Mouse (Mus musculus) myocyte (in vitro differentiated cells): ENCODE measurements around the gene Hhex. TPM values are rescaled to one million over a fixed set of nuclear protein-coding genes. Genes with fewer than 3 reads are reported as not detected.
A peak's percentile ranks its signal among the peaks of the same experiment; 100 is the strongest.

ENCODE experiments used
- H3K27me3 ChIP-seq: one replicate; pipeline ENCODE4 v1.6.1; 2011; ENCODE audit not compliant: control insufficient read depth, insufficient read depth, insufficient read length
- H3K36me3 ChIP-seq: one replicate; pipeline ENCODE4 v1.6.1; 2011; ENCODE audit not compliant: control insufficient read depth, insufficient read depth
- H3K4me2 ChIP-seq: one replicate; pipeline ENCODE4 v1.6.1; 2011; ENCODE audit warnings: low read depth, control low read depth
- H3K4me3 ChIP-seq: one replicate; pipeline ENCODE4 v1.5.1; 2011; ENCODE audit warnings: mild to moderate bottlenecking, control low read depth, moderate library complexity
- H3K79me2 ChIP-seq: one replicate; pipeline ENCODE4 v1.6.1; 2011; ENCODE audit not compliant: control insufficient read depth, insufficient read depth
- H3ac ChIP-seq: one replicate; pipeline ENCODE4 v1.6.1; 2011; ENCODE audit not compliant: control insufficient read depth, insufficient read length
- CEBPB ChIP-seq: IDR thresholded peaks from 2 replicates; pipeline ENCODE4 v1.6.1; 2011; ENCODE audit warnings: mild to moderate bottlenecking, moderate library complexity; ENCODE audit not compliant: poor library complexity, insufficient read depth, severe bottlenecking
- E2F4 ChIP-seq: IDR thresholded peaks from one replicate; pipeline ENCODE4 v1.6.1; 2011; ENCODE audit warnings: mild to moderate bottlenecking, control low read depth, moderate library complexity; ENCODE audit not compliant: insufficient read depth
- MAX ChIP-seq: IDR thresholded peaks from one replicate; pipeline ENCODE4 v1.6.1; 2011; ENCODE audit warnings: low read depth, mild to moderate bottlenecking, control low read depth
- MYOD1 ChIP-seq, 3 experiments: IDR thresholded peaks; one replicate each; pipeline ENCODE4 v1.6.1; 2011; ENCODE audit warnings: control low read depth in 2 of 3, low read depth in 2 of 3, mild to moderate bottlenecking in 2 of 3, moderate library complexity in 1 of 3; ENCODE audit not compliant: insufficient read length in 2 of 3, control insufficient read depth in 1 of 3
- MYOG ChIP-seq, 3 experiments: IDR thresholded peaks; one replicate each; pipeline ENCODE4 v1.6.1; 2011; ENCODE audit warnings: control low read depth in 2 of 3, low read depth in 2 of 3, mild to moderate bottlenecking in 2 of 3; ENCODE audit not compliant: insufficient read length in 2 of 3, control insufficient read depth in 1 of 3, insufficient read depth in 1 of 3
- POLR2A ChIP-seq: IDR thresholded peaks from one replicate; pipeline ENCODE4 v1.6.1; 2011; ENCODE audit warnings: low read depth, mild to moderate bottlenecking, control low read depth, moderate library complexity; ENCODE audit not compliant: insufficient read length
- POLR2AphosphoS2 ChIP-seq: IDR thresholded peaks from one replicate; pipeline ENCODE4 v1.6.1; 2011; ENCODE audit warnings: low read depth, control low read depth; ENCODE audit not compliant: insufficient read length
- REST ChIP-seq: IDR thresholded peaks from one replicate; pipeline ENCODE4 v1.6.1; 2011; ENCODE audit warnings: mild to moderate bottlenecking, control low read depth, moderate library complexity; ENCODE audit not compliant: insufficient read depth, insufficient read length
- SRF ChIP-seq: IDR thresholded peaks from one replicate; pipeline ENCODE4 v1.6.1; 2011; ENCODE audit warnings: low read depth; ENCODE audit not compliant: control insufficient read depth, insufficient read length
- TCF12 ChIP-seq: IDR thresholded peaks from one replicate; pipeline ENCODE4 v1.6.1; 2011; ENCODE audit warnings: mild to moderate bottlenecking, control low read depth; ENCODE audit not compliant: poor library complexity, insufficient read depth, severe bottlenecking
- TCF3 ChIP-seq: IDR thresholded peaks from one replicate; pipeline ENCODE4 v1.6.1; 2011; ENCODE audit warnings: low read depth, control low read depth; ENCODE audit not compliant: insufficient read length
- USF1 ChIP-seq: IDR thresholded peaks from one replicate; pipeline ENCODE4 v1.6.1; 2011; ENCODE audit warnings: low read depth, mild to moderate bottlenecking, control low read depth, moderate library complexity
- polyA plus RNA-seq: library from polyadenylated mRNA; unstranded; fragments of >200 nt; fragmentation: generic; extraction: Trizol; gene quantifications from one replicate; pipeline ENCODE4 v1.2.1, GENCODE M21; 2012; ENCODE audit warnings: missing spikeins

Gene Hhex
- polyA plus RNA-seq, 1 experiment: 0.44 TPM

- Histone ChIP-seq H3K4me2 (no peak overlapping the region), H3K79me2 (no peaks in the 10 kb centered on the region), H3K36me3 (no peaks in the 10 kb centered on the region), H3K4me3 (no peak overlapping the region), H3K27me3 (no peaks in the 10 kb centered on the region), H3ac (no peak overlapping the region)
- TF ChIP-seq TCF3 (no peak), POLR2A (no peak), MYOD1 (IDR thresholded peaks at IDR 0.05; ENCODE audit: control insufficient read depth in 1 of 3, insufficient read length in 2 of 3, low read depth in 2 of 3) (no peak), POLR2AphosphoS2 (no peak), USF1 (no peak), CEBPB (no peak), REST (no peak), E2F4 (no peak), MYOG (IDR thresholded peaks at IDR 0.05; ENCODE audit: control insufficient read depth in 1 of 3, insufficient read depth in 1 of 3, insufficient read length in 2 of 3, low read depth in 2 of 3) (no peak), SRF (no peak), TCF12 (no peak), MAX (no peak)
Observed at GRCm38 (mm10) chr19:37484787-37485186, 50.2 kb downstream of the Hhex start.

DNA sequence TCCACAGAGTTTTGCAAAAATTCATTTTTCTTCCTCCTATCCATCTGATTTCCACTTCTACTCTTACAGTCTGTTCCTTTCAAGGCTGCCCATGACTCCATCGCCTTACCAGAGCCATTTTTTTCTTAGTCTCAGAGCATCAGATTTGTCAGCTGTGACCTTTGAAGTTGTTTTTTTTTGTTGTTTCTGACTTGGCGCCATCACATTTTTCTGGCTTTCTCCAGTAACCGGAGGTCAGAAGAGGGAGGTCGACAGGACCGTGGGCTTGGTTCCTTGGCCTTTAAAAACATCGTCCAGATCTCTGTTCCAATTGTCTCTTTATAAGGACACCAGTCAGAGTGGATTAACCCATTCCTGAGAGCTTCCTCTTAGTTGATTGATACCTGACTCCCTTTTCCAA, 52.2 kb downstream of the Hhex start:
- H3K4me2 ChIP-seq: no peak overlapping the region
- TF ChIP-seq SRF (no peak), CEBPB (no peak), REST (no peak), TCF3 (no peak), MAX (no peak), MYOD1 (IDR thresholded peaks at IDR 0.05; ENCODE audit: control insufficient read depth in 1 of 3, insufficient read length in 2 of 3, low read depth in 2 of 3) (no peak), MYOG (IDR thresholded peaks at IDR 0.05; ENCODE audit: control insufficient read depth in 1 of 3, insufficient read depth in 1 of 3, insufficient read length in 2 of 3, low read depth in 2 of 3) (no peak), POLR2A (no peak), USF1 (no peak), TCF12 (no peak), POLR2AphosphoS2 (no peak), E2F4 (no peak)

DNA sequence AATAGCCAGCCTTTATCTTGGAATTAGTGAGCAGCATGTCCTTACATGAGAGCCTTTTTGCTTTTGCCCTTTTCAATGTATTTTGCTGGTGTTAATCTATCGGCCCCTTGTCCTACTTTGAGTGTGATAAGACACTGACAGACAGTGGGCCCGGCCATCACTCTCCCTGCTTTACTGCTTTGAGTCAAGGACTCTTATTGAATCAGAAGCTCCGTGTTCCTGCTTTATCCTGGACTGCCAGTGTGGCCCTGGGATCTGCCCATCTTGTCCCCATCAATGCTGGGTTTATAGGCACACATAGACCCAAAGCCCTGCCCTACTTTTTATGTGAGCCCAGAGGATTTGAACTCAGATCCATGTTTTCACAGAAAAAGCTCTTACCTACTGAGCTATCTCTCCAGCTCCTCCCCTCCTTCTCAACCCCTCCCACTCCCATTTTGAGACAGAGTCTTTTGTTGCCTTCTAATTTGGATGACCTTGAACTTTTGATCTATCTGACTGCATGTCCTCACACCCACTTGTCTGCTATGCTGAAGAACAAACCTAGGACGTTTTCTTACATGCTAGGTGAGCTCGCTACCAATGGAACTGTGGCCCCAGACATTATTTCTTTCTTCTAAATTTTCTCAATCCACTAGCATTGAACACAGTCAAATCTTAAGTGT, 53.3 kb downstream of the Hhex start:
- Histone ChIP-seq H3K79me2 (no peaks in the 10 kb centered on the region), H3K4me2 (no peak overlapping the region), H3K4me3 (no peak overlapping the region), H3K27me3 (no peaks in the 10 kb centered on the region), H3K36me3 (no peaks in the 10 kb centered on the region), H3ac (no peak overlapping the region)
- TF ChIP-seq E2F4 (no peak), REST (no peak)

More for the DNA sequence above, 52.2 kb downstream of the Hhex start:
- Histone ChIP-seq H3K27me3 (no peaks in the 10 kb centered on the region), H3K36me3 (no peaks in the 10 kb centered on the region), H3K4me3 (no peak overlapping the region), H3K79me2 (no peaks in the 10 kb centered on the region), H3ac (no peak overlapping the region)

GRCm38 (mm10) chr19:37488608-37489262, 54.1 kb downstream of the Hhex start:
- no peak overlapping the region for H3ac ChIP-seq
- H3K27me3 ChIP-seq: no peaks in the 10 kb centered on the region
- H3K79me2 ChIP-seq: no peaks in the 10 kb centered on the region
- H3K4me3 ChIP-seq: no peak overlapping the region
- H3K4me2 ChIP-seq: peak overlapping the region; percentile 12
- no peaks in the 10 kb centered on the region for H3K36me3 ChIP-seq
- TF ChIP-seq REST (no peak), MAX (no peak), E2F4 (no peak), SRF (no peak), POLR2AphosphoS2 (no peak), MYOG (IDR thresholded peaks at IDR 0.05; ENCODE audit: control insufficient read depth in 1 of 3, insufficient read depth in 1 of 3, insufficient read length in 2 of 3, low read depth in 2 of 3) (no peak), MYOD1 (IDR thresholded peaks at IDR 0.05; ENCODE audit: control insufficient read depth in 1 of 3, insufficient read length in 2 of 3, low read depth in 2 of 3) (no peak), TCF3 (no peak), POLR2A (no peak), CEBPB (no peak), TCF12 (no peak), USF1 (no peak)

Other genes starting within 250 kb of the Hhex start
- 73.5 TPM for gene March5, start 227.3 kb upstream of the Hhex start, polyA plus RNA-seq
- 2.6 TPM for gene Cpeb3, start 226.2 kb upstream of the Hhex start, polyA plus RNA-seq
- gene Ide, start 97.0 kb upstream of the Hhex start, polyA plus RNA-seq: 12.0 TPM
- gene Kif11, start 58.4 kb upstream of the Hhex start, polyA plus RNA-seq: 4.1 TPM
- 4.5 TPM for gene Exoc6, start 115.6 kb downstream of the Hhex start, polyA plus RNA-seq